Mouse (Mus musculus) left cerebral cortex, postnatal 10 days (tissue): ENCODE measurements around the gene Cnot8. TPM values are rescaled to one million over a fixed set of nuclear protein-coding genes. Genes with fewer than 3 reads are reported as not detected.

Experiments
- DNase-seq, 2 experiments: peaks; one replicate each; pipeline ENCODE4 v3.0.0; 2021 to 2022; ENCODE audit warnings: low spot score in 2 of 2, mixed read lengths in 1 of 2; ENCODE audit errors: extremely low spot score in 1 of 2
- intact Hi-C: fragments of 180-260 bp; cut with DNase I; formaldehyde crosslinking; loops from one replicate; pipeline ENCODE4 v1.15.1; 2025
- total RNA-seq, 2 experiments: library from RNA; stranded (reverse); gene quantifications; 2 replicates each; pipeline ENCODE4 v1.2.3; 2021

Gene Cnot8
- total RNA-seq, 2 experiments from 2014 or later = 50.4 to 51.1 TPM

DNA sequence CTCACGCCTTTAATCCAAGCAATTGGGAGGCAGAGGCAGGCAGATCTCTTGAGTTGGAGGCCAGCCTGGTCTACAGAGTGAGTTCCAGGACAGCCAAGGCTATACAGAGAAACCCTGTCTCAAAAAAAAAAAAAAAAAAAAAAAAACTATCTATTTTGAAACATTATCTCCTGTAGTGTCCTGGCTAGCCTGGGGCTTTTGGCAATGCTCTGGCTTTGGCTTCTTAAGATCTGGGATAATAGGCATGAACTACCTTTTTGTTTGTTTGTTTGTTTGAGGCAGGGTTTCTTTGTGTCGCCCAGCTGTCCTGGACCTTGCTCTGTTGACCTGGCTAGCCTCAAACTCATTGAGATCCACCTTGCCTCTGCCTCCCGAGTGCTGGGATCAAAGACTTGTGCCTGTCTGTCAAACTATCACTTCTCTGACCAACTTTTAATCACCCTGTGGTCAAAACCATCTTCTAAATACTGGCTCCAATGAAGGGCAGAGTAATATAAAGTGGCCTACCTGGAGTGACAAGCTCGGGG lies 2.7 kb upstream of the Cnot8 start:
- no peak for DNase-seq
- intact Hi-C loops = no loop called here

DNA sequence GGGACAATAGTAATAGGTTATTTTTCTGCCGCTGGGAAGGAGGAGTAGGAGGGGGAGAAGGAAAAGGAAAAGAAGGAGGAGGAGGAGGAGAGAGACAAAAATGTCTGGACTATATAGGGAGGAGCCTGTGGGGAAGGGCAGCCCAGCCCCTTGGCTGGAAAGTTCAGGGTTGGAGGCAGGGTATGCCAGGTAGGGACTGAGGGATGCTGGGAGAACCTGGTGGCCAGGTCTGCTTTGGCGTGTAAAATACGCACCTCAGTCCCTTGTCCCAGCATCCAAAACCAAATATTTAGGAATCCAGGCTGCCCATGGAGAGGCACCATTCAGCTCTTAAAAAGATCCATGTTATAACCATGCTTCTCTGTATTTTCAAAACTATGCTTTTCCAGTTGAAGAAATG lies 1.8 kb upstream of the Cnot8 start:
- DNase-seq = no peak
- intact Hi-C loops = no loop called here

GRCm38 (mm10) chr11:58102581-58103343 lies 1.2 kb upstream of the Cnot8 start:
- DNase-seq = no peak
- intact Hi-C loops = no loop called here

DNA sequence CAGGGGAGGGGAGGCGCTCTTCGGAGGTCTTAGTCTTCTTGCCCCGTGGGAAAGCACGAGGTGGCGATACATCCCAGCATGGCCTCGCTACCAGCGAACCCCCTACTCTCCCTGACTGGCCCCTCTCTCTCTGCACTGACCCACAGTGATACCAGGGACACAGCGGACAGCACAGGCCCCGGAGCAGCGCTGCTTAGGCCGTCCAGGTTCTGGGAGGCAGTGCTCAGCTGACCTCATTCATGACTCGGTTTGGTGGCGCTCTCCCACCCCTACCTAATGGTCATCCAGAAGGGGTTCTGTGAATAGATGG lies 654 bp upstream of the Cnot8 start:
- DNase-seq = peak in 1 of 2 experiments; percentile 42
- intact Hi-C loops = no loop called here

DNA sequence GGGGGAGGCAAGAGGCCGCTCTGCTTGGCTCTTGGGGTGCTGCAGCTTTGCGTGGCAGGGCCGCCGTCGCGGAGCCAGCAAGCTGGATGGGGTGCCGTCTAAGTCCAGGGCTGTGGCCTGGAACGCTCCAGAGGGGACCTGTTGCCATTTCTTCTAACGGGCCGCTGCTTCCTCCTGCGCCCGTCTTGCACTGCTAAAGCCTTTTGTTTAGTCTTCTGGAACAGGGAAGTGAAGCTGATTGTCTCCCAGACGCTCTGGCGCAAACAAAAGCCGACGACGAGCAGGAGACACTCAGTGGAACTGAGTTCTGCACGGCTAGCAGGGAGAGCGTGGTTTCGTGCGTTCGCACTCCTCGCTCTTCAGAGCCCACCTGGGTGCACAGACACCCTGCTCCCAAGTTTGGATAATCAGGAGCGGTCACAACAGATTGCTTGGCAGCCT lies 418 bp downstream of the Cnot8 start:
- intact Hi-C loops = no loop called here
- peak in 1 of 2 experiments; percentile 61 for DNase-seq

GRCm38 (mm10) chr11:58107009-58107408 lies 3.1 kb downstream of the Cnot8 start:
- DNase-seq = no peak
- intact Hi-C loops = no loop called here

GRCm38 (mm10) chr11:58107664-58108337 lies 3.8 kb downstream of the Cnot8 start:
- no peak for DNase-seq
- intact Hi-C loops = no loop called here

DNA sequence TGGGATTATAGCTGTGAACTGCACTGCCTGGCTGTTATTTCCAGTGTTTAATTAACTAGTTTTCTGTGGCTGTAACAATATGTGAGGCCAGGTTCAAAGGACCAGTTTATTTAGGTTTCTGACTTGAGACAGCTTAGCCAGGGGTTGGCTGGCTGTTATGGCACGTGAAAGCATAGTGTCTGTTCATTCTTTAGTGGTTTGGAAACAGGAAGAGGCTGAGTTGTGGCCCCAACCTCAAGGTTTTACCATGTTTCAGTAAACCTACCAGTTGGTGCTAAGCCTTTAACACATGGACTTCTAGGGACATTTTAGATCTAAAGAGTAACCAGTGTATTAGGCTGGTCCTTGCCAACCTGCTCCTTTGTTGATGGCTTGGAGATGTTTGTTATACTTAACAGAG lies 12.6 kb downstream of the Cnot8 start:
- intact Hi-C loops = no loop called here
- no peak for DNase-seq

GRCm38 (mm10) chr11:58117044-58117652 lies 13.2 kb downstream of the Cnot8 start:
- no peak for DNase-seq
- intact Hi-C loops = no loop called here

- intact Hi-C loops = no loop called here
Observed at GRCm38 (mm10) chr11:58120655-58121054, 16.7 kb downstream of the Cnot8 start.

GRCm38 (mm10) chr11:58121351-58121750 lies 17.4 kb downstream of the Cnot8 start:
- intact Hi-C loops = no loop called here

More at GRCm38 (mm10) chr11:58120655-58121054, 16.7 kb downstream of the Cnot8 start:
- no peak for DNase-seq

GRCm38 (mm10) chr11:58123711-58124110 lies 19.8 kb downstream of the Cnot8 start:
- intact Hi-C loops = no loop called here
- no peak for DNase-seq

More at GRCm38 (mm10) chr11:58121351-58121750, 17.4 kb downstream of the Cnot8 start:
- no peak for DNase-seq

- intact Hi-C loops = no loop called here
- no peak for DNase-seq
Observed at GRCm38 (mm10) chr11:58125021-58125420, 21.1 kb downstream of the Cnot8 start.

DNA sequence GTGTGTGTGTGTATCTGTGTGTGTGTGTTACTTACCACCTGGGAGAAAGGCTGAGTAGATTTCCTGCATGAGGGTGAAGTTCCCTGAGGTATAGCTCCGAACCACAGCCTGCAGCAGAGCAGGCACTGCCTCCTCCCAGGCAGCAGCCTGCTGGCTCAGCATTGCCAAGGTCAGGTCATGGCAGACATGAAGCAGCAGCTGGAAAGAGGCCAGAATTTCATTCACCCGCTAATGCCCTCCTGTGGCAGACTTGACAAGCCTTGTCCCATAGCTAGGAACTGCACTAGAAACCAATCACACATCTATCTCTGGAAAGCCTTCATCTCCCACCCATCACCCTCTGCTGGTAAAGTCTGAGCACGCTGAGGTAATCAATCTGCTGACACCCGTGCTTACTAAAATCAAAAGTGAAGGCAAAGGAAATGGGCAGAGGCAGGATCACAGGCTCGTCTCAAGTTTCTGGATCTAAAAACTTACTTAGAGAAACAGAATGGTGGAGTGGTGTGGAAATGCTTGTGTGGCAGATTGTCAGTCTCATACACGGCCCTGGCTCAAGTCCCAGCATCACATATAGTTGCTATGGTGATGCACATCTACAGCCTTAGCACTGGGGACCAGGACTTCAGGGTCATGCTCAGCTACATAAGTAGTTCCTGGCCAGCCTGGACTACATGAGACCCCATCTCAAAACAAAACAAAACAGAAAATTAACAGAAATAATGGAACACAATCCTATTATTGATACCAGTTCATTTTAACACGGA lies 22.6 kb downstream of the Cnot8 start:
- intact Hi-C loops = no loop called here
- peak in 1 of 2 experiments; percentile 55 for DNase-seq

DNA sequence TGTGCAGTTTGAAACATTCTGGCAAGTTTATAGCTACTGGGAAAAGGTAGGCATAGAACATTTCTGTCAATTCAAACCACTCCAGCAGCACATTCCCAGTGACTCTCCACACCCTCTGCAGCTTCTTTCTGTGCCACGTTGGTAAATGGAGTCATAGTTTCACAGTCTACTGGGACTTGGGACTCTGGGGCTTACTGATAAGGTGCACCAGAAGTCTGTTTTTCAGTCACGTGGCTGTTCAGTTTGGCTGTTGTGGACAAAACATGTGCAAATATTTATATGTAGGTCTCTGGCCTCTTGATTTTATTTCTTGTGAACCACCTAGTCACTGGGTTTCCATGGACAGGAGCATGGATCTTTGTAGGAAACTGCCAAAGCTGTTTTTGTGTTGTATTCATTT lies 23.6 kb downstream of the Cnot8 start:
- intact Hi-C loops = no loop called here
- DNase-seq = no peak

- intact Hi-C loops = no loop called here
- no peak for DNase-seq
Observed at GRCm38 (mm10) chr11:58129302-58129843, 25.4 kb downstream of the Cnot8 start.

DNA sequence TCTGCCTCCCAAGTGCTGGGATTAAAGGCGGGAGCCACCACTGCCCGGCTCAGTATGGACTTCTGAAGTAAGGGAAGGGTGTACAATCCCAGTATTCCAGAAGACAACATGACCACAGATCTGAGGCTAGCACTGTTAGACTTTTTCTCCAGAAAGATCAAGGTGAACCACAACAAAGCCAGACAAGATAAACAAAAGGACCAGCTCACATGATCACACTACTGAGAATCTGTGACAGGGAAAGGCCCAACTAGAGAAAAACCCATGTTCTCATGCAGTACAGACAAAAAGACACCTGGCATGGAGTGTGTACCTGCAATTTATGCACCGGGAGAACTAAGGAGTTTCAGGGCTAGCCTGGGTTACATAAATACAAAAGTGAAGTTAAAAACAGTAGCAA lies 28.1 kb downstream of the Cnot8 start:
- intact Hi-C loops = no loop called here
- no peak for DNase-seq

GRCm38 (mm10) chr11:58134869-58135268 lies 30.9 kb downstream of the Cnot8 start:
- DNase-seq = no peak
- intact Hi-C loops = no loop called here

DNA sequence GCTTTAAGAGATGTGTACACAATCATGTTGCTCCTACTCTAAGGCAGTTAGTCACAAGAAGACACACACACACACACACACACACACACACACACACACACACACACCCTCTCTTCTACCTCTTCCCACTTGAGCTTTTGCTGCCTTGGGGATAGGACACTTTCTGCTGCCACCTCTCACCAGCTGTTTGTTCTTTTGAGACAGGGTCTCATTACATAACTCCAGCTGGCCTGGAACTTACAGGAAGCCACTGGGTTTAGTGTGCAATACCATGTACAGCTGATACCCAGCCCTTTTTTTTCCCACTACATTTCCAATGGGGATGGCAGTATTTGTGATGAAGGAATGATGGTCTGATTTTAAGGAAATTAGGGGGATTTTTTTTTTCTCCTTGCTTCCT lies 31.3 kb downstream of the Cnot8 start:
- intact Hi-C loops = no loop called here
- DNase-seq = no peak
